Mouse (Mus musculus): ENCODE data around the gene Me1.

Me1 gene

GRCm38 (mm10) chr9:86543451-86543850 lies 152.3 kb downstream of the Me1 start:
- DNase-seq (ENCODE audit: low spot score): no peak

GRCm38 (mm10) chr9:86534071-86534470 lies 161.7 kb downstream of the Me1 start:
- no peak for DNase-seq (ENCODE audit: low spot score)

Measured in ovary, postnatal 10 days (tissue).